Mouse (Mus musculus) lung, embryonic 14.5 days (tissue): ENCODE results near the gene Igfbp6. TPM values are rescaled to one million over a fixed set of nuclear protein-coding genes. Genes with fewer than 3 reads are reported as not detected.

Source experiments
- ATAC-seq: fragments of 200-750 bp; cut with Nextera tagmentation; 2 replicates; pipeline ENCODE4 v1.8.0; 2017; ENCODE audit warnings: mild to moderate bottlenecking, moderate TSS enrichment, moderate library complexity; ENCODE audit not compliant: insufficient read depth
- DNase-seq: peaks from one replicate; pipeline ENCODE4 v3.0.0-alpha.2; 2015
- H3K27ac ChIP-seq: fragments of 300-500 bp; sonication (generic); 2 replicates; pipeline ENCODE4 v1.5.1; 2014; ENCODE audit warnings: low read depth, mild to moderate bottlenecking, moderate library complexity
- H3K27me3 ChIP-seq: fragments of 300-500 bp; sonication (generic); 2 replicates; pipeline ENCODE4 v1.6.1; 2014; ENCODE audit warnings: low read length, control low read depth; ENCODE audit not compliant: insufficient read depth
- H3K36me3 ChIP-seq: fragments of 300-500 bp; sonication (generic); 2 replicates; pipeline ENCODE4 v1.6.1; 2014; ENCODE audit warnings: control low read depth; ENCODE audit not compliant: insufficient read depth
- H3K4me1 ChIP-seq: fragments of 300-500 bp; sonication (generic); 2 replicates; pipeline ENCODE4 v1.6.1; 2014; ENCODE audit warnings: antibody characterized with exemption, control low read depth; ENCODE audit not compliant: insufficient read depth
- H3K4me2 ChIP-seq: fragments of 300-500 bp; sonication (generic); 2 replicates; pipeline ENCODE4 v1.6.1; 2014; ENCODE audit warnings: mild to moderate bottlenecking
- H3K4me3 ChIP-seq: fragments of 300-500 bp; sonication (generic); 2 replicates; pipeline ENCODE4 v1.5.1; 2014; ENCODE audit warnings: low read depth, low read length
- H3K9ac ChIP-seq: fragments of 300-500 bp; sonication (generic); 2 replicates; pipeline ENCODE4 v1.6.1; 2014
- H3K9me3 ChIP-seq: fragments of 300-500 bp; sonication (generic); 2 replicates; pipeline ENCODE4 v1.6.1; 2016; ENCODE audit warnings: low read depth, low read length, control low read depth
- CTCF ChIP-seq: IDR thresholded peaks from 2 replicates; pipeline ENCODE4 v1.5.1; 2016; ENCODE audit warnings: antibody characterized with exemption, low read depth
- WGBS: fragments of 180-500 bp; shearing (Covaris S2); extraction: QIAGEN DNeasy Blood & Tissue Kit; methylation state at CpG from one replicate; pipeline ENCODE4 v1.1.7; 2014; 5-methylcytosine and 5-hydroxymethylcytosine counted together
- polyA plus RNA-seq: library from polyadenylated mRNA; unstranded; fragments of >200 nt; fragmentation: Nextera tagmentation; extraction: Ambion mirVana; gene quantifications from 2 replicates; pipeline ENCODE4 v1.2.1, GENCODE M21; 2014

The Igfbp6 gene
- polyA plus RNA-seq, 1 experiment from 2014 or later: 6.8 TPM

- peaks cover 48% of the 10 kb centered on the region for H3K4me1 ChIP-seq
- peaks cover 41% of the 10 kb centered on the region for H3K36me3 ChIP-seq
- H3K4me2 ChIP-seq: peak overlapping the region; percentile 80
- H3K4me3 ChIP-seq: peak overlapping the region; percentile 48
- no peaks in the 10 kb centered on the region for H3K9me3 ChIP-seq
- H3K9ac ChIP-seq: peak overlapping the region; percentile 64
- no peaks in the 10 kb centered on the region for H3K27me3 ChIP-seq
- ATAC-seq (peak; percentile 39), DNase-seq (peak; percentile 83)
- no peak for TF ChIP-seq CTCF
- 10% methylated on average over 12 of the region's 12 CpGs for WGBS
- peak overlapping the region; percentile 98 for H3K27ac ChIP-seq
Measured at GRCm38 (mm10) chr15:102103947-102104555, 40.1 kb upstream of the Igfbp6 start.

- DNase-seq (peak; percentile 65), ATAC-seq (no peak)
- H3K4me1 ChIP-seq: peaks cover 46% of the 10 kb centered on the region
- 0 out of 2 replicates have a peak overlapping the region, but pooled peaks have one; percentile 0 for H3K4me3 ChIP-seq
- WGBS: 23% methylated on average over 5 of the region's 5 CpGs
- no peaks in the 10 kb centered on the region for H3K27me3 ChIP-seq
- TF ChIP-seq CTCF: no peak
- H3K9me3 ChIP-seq: no peaks in the 10 kb centered on the region
- H3K27ac ChIP-seq: peak overlapping the region; percentile 3; the same call in 1 of the 2 replicates
- peak overlapping the region; percentile 54 for H3K4me2 ChIP-seq
- no peak overlapping the region for H3K9ac ChIP-seq
- peaks cover 54% of the 10 kb centered on the region for H3K36me3 ChIP-seq
Measured at GRCm38 (mm10) chr15:102105360-102105759, 38.8 kb upstream of the Igfbp6 start.

- H3K4me2 ChIP-seq: peak overlapping the region; percentile 54
- 35% methylated on average over 18 of the region's 18 CpGs for WGBS
- H3K4me3 ChIP-seq: peak overlapping the region; percentile 24; the same call in 1 of the 2 replicates
- H3K36me3 ChIP-seq: peaks cover 60% of the 10 kb centered on the region
- ATAC-seq: no peak
- peak; percentile 30 for DNase-seq
- peaks cover 46% of the 10 kb centered on the region for H3K4me1 ChIP-seq
- no peak overlapping the region for H3K9ac ChIP-seq
- H3K27ac ChIP-seq: peak overlapping the region; percentile 24; the same call in 1 of the 2 replicates
- no peaks in the 10 kb centered on the region for H3K27me3 ChIP-seq
- peak; percentile 46 for TF ChIP-seq CTCF
- no peaks in the 10 kb centered on the region for H3K9me3 ChIP-seq
Measured at GRCm38 (mm10) chr15:102105764-102106730, 38.1 kb upstream of the Igfbp6 start.

DNA sequence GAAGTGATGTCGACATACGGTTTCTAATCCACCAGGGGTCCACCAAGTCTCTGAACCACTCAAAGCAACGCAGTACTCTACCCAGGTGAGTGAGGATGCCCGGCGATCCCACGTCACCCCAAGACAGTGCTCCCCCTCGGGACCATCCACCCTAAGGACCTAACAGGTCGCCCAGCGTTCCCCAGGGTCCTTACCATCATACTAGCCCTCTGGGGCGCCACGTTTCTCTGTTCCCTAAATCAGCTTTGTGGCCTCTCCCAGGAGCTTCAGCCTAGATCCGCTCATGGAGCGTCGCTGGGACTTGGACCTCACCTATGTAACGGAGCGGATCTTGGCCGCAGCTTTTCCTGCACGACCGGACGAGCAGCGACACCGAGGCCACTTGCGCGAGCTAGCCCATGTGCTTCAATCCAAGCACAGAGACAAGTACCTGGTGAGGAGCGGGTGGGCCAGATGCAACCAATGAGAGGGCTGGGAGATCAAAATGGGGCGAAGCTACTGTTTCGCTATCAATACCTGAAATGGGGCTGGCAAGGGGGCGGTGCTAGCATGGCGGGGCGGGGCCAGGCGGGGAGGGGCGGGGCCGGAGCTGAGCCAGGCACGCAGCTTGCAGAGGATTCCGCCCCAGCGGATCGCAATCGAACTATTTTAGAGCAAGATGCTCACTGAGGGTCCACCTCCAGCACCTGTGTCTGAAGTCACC lies 37.3 kb upstream of the Igfbp6 start:
- Histone ChIP-seq H3K27me3 (no peaks in the 10 kb centered on the region), H3K4me1 (peaks cover 37% of the 10 kb centered on the region), H3K4me3 (peak overlapping the region; percentile 24), H3K36me3 (peaks cover 69% of the 10 kb centered on the region), H3K9me3 (no peaks in the 10 kb centered on the region), H3K9ac (no peak overlapping the region), H3K4me2 (peak overlapping the region; percentile 54), H3K27ac (no peak overlapping the region)
- ATAC-seq (no peak), DNase-seq (peak; percentile 23)
- TF ChIP-seq CTCF: no peak
- 25% methylated on average over 38 of the region's 38 CpGs for WGBS

DNA sequence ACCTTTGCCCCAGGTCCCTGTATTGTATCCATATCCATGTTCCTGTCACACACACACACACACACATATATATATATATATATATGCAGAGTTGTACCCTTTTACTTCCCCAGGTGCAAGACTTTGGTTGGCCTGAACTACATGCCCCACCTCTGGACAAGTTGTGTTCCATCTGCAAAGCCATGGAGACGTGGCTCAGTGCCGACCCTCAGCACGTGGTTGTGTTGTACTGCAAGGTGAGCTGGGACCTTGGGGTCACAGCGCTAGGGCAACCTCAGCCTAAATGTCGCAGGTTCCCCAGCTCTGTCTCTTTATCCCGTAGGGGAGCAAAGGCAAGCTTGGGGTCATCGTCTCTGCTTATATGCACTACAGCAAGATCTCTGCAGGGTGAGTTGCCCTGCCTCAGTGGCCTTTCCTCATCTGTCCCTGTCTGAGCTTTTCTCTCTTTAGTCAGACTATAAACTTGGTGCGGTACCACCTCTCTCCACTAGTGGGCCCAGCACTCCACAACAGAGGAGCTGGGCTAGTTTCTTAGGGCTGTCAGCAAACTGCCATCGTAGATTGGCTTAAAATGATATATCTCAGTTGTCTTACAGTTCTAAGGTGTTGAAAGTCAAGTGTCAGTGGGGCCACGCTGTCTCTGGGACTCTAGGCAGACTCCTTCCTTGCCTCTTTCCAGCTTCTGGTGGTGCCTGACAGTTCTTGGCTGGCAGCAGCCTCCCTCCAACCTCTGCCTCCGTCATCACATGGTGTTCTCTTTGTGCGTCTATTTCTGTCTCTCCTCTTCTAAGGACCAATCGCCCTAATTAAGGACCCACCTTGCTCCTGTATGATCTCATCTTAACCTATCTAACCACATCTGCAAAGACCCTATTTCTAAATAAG lies 36.2 kb upstream of the Igfbp6 start:
- H3K27me3 ChIP-seq: no peaks in the 10 kb centered on the region
- WGBS: 43% methylated on average over 13 of the region's 13 CpGs
- H3K4me1 ChIP-seq: peaks cover 27% of the 10 kb centered on the region
- ATAC-seq (no peak), DNase-seq (peak; percentile 88)
- no peak overlapping the region for H3K4me3 ChIP-seq
- no peak overlapping the region for H3K27ac ChIP-seq
- no peak overlapping the region for H3K9ac ChIP-seq
- H3K9me3 ChIP-seq: no peaks in the 10 kb centered on the region
- TF ChIP-seq CTCF: peak; percentile 85
- peak overlapping the region; percentile 54 for H3K4me2 ChIP-seq
- peaks cover 79% of the 10 kb centered on the region for H3K36me3 ChIP-seq
